ENCODE assay signal across 16 mouse cellular contexts in genomic region chr11:80853014-80853413, GRCm38 (mm10). TPM values are rescaled to one million over a fixed set of nuclear protein-coding genes. Genes with fewer than 3 reads are reported as not detected.
DNase-seq lines count a peak whose midpoint lies in the region; ATAC-seq lines count a peak whose summit lies in the region.
"Had no signal": no experiment of that assay in that cellular context is flagged by ENCODE, and none has a peak within 500 bp of the region (broad histone marks: within the 10 kb centered on the region; RNA-seq: fewer than 3 reads in every experiment).

No protein-coding gene starts in this region.

- DNase-seq in right cerebral cortex, postnatal 10 days (ENCODE audit: low spot score in 2 of 2) = peak; percentile 41 to 67
- no peak for DNase-seq in right cerebral cortex, postnatal 36 days (ENCODE audit: low spot score in 2 of 2)
- no peak for DNase-seq in right cerebral cortex, postnatal 14 days
- DNase-seq: cerebellum, adult 9-10 months; gastrocnemius, postnatal 10 days; kidney, adult 11 months; thymus, postnatal 25 days had no signal

- peak; percentile 74 for ATAC-seq in hindbrain, embryonic 16.5 days
- ATAC-seq in hindbrain, embryonic 12.5 days (ENCODE audit: low FRiP score) = no peak
- ATAC-seq in lung, embryonic 15.5 days (ENCODE audit: borderline replicate concordance, extremely low read depth, low FRiP score, low TSS enrichment) = peak; percentile 52; the same call in 1 of the 2 replicates
- no peak for ATAC-seq in granulocyte monocyte progenitor cell, adult 5-6 weeks (replicated peaks; ENCODE audit: poor library complexity, severe bottlenecking)

- H3K27me3 ChIP-seq in hindbrain, embryonic 16.5 days (replicated peaks; ENCODE audit: control insufficient read depth, insufficient read depth, low read length) = no peaks in the 10 kb centered on the region
- no peaks in the 10 kb centered on the region for H3K27me3 ChIP-seq in hindbrain, embryonic 12.5 days
- H3K27me3 ChIP-seq in lung, embryonic 15.5 days = no peaks in the 10 kb centered on the region
- H3K27me3 ChIP-seq: heart, embryonic 15.5 days had no signal

- no peak overlapping the region for H3K27ac ChIP-seq in hindbrain, embryonic 16.5 days (ENCODE audit: low read depth, low read length)
- H3K27ac ChIP-seq in hindbrain, embryonic 12.5 days = no peak overlapping the region
- H3K27ac ChIP-seq in lung, embryonic 15.5 days = no peak overlapping the region
- H3K27ac ChIP-seq: heart, embryonic 15.5 days had no signal

- H3K4me1 ChIP-seq in hindbrain, embryonic 16.5 days (ENCODE audit: control insufficient read depth, insufficient read depth, low read depth, low read length) = no peaks in the 10 kb centered on the region
- H3K4me1 ChIP-seq in hindbrain, embryonic 12.5 days = no peaks in the 10 kb centered on the region
- peaks cover 14% of the 10 kb centered on the region for H3K4me1 ChIP-seq in lung, embryonic 15.5 days
- H3K4me1 ChIP-seq: heart, embryonic 15.5 days had no signal

- H3K4me2 ChIP-seq in hindbrain, embryonic 16.5 days (ENCODE audit: low read length) = no peak overlapping the region
- H3K4me2 ChIP-seq in hindbrain, embryonic 12.5 days (replicated peaks) = no peak overlapping the region
- H3K4me2 ChIP-seq in lung, embryonic 15.5 days = no peak overlapping the region
- H3K4me2 ChIP-seq: heart, embryonic 15.5 days had no signal

- H3K9ac ChIP-seq in hindbrain, embryonic 16.5 days (ENCODE audit: low read depth, low read length) = no peak overlapping the region
- H3K9ac ChIP-seq in hindbrain, embryonic 12.5 days = no peak overlapping the region
- no peak overlapping the region for H3K9ac ChIP-seq in lung, embryonic 15.5 days
- H3K9ac ChIP-seq: heart, embryonic 15.5 days had no signal

- H3K9me3 ChIP-seq in hindbrain, embryonic 16.5 days (ENCODE audit: control insufficient read depth, low read length) = no peaks in the 10 kb centered on the region
- H3K9me3 ChIP-seq in hindbrain, embryonic 12.5 days (replicated peaks) = no peaks in the 10 kb centered on the region
- H3K9me3 ChIP-seq in lung, embryonic 15.5 days = no peaks in the 10 kb centered on the region
- H3K9me3 ChIP-seq: heart, embryonic 15.5 days had no signal

- H3K4me3 ChIP-seq in hindbrain, embryonic 16.5 days (ENCODE audit: low read length) = no peak overlapping the region
- no peak overlapping the region for H3K4me3 ChIP-seq in hindbrain, embryonic 12.5 days
- H3K4me3 ChIP-seq in lung, embryonic 15.5 days = no peak overlapping the region
- H3K4me3 ChIP-seq: heart, embryonic 15.5 days had no signal

- H3K36me3 ChIP-seq in hindbrain, embryonic 16.5 days (ENCODE audit: control insufficient read depth, insufficient read depth, low read length) = no peaks in the 10 kb centered on the region
- H3K36me3 ChIP-seq in hindbrain, embryonic 12.5 days = no peaks in the 10 kb centered on the region
- no peaks in the 10 kb centered on the region for H3K36me3 ChIP-seq in lung, embryonic 15.5 days
- H3K36me3 ChIP-seq: heart, embryonic 15.5 days had no signal

- 29% methylated on average over 3 of the region's 3 CpGs for WGBS in hindbrain, embryonic 16.5 days
- 59% methylated on average over 3 of the region's 3 CpGs for WGBS in hindbrain, embryonic 12.5 days
- WGBS in lung, embryonic 15.5 days = 15% methylated on average over 3 of the region's 3 CpGs

RNA-seq across cellular contexts. Expression of gene Spaca3, which starts 5.2 kb away (rescaled TPM):
- polyA plus RNA-seq in hindbrain, embryonic 16.5 days (2015; fragmentation: Nextera tagmentation; extraction: Ambion mirVana) = not detected in 2 replicates
- not detected in 2 replicates for polyA plus RNA-seq in hindbrain, embryonic 12.5 days (2016; fragmentation: Nextera tagmentation; extraction: Ambion mirVana)
- not detected in 2 replicates for polyA plus RNA-seq in lung, embryonic 15.5 days (2015; fragmentation: Nextera tagmentation; extraction: Ambion mirVana)
- not detected in 2 replicates for total RNA-seq in granulocyte monocyte progenitor cell, adult 5-6 weeks (2014; fragmentation: Nextera tagmentation)
- not detected in 2 replicates for total RNA-seq in granulocyte monocyte progenitor cell, adult 5-6 weeks (2017)
- total RNA-seq: adrenal gland, postnatal 4 days; CH12.LX; gastrocnemius, postnatal 10 days; left cerebral cortex, postnatal 36 days had no signal
- polyA plus RNA-seq: heart, embryonic 15.5 days; large intestine, adult 2 months had no signal

RNA-seq across cellular contexts. Expression of gene Tmem98, which starts 43.0 kb away (rescaled TPM):
- 18.2 and 23.4 TPM in 2 replicates for polyA plus RNA-seq in hindbrain, embryonic 16.5 days (2015; fragmentation: Nextera tagmentation; extraction: Ambion mirVana)
- polyA plus RNA-seq in hindbrain, embryonic 12.5 days (2016; fragmentation: Nextera tagmentation; extraction: Ambion mirVana) = 67.4 and 69.5 TPM in 2 replicates
- 132 and 133 TPM in 2 replicates for polyA plus RNA-seq in lung, embryonic 15.5 days (2015; fragmentation: Nextera tagmentation; extraction: Ambion mirVana)
- 1.7 TPM in 1 of 2 replicates, not detected in the other for total RNA-seq in granulocyte monocyte progenitor cell, adult 5-6 weeks (2014; fragmentation: Nextera tagmentation)
- 0.88 TPM in 1 of 2 replicates, not detected in the other for total RNA-seq in granulocyte monocyte progenitor cell, adult 5-6 weeks (2017)

Comparison
In these comparisons a context has a peak if more than half of its experiments do, and no peak if none do; other contexts are left out.
1. ATAC-seq: peak in hindbrain, embryonic 16.5 days (single experiment) and lung, embryonic 15.5 days (single experiment); none in hindbrain, embryonic 12.5 days (single experiment) and granulocyte monocyte progenitor cell, adult 5-6 weeks (single experiment).
2. DNase-seq: peak in right cerebral cortex, postnatal 10 days (2 of 2); none in right cerebral cortex, postnatal 36 days (0 of 2) and right cerebral cortex, postnatal 14 days (single experiment).